Mouse (Mus musculus) embryonic facial prominence, embryonic 11.5 days (tissue): Measurements from ENCODE around the gene Tbc1d2. TPM values are rescaled to one million over a fixed set of nuclear protein-coding genes. Genes with fewer than 3 reads are reported as not detected.
"Not testable (repeated sequence)": the region's sequence is repeated elsewhere in the genome, so short reads cannot be mapped to it uniquely, and the experiment has no call there.

Source experiments
- ATAC-seq: fragments of 200-750 bp; cut with Nextera tagmentation; replicated peaks from 2 replicates; pipeline ENCODE4 v1.8.0; 2017; ENCODE audit warnings: low read depth; ENCODE audit not compliant: insufficient number of reproducible peaks, low FRiP score, low TSS enrichment
- DNase-seq: peaks from one replicate; pipeline ENCODE4 v3.0.0-alpha.2; 2015; ENCODE audit warnings: low spot score
- H3K27ac ChIP-seq: fragments of 300-500 bp; sonication (generic); replicated peaks from 2 replicates; pipeline ENCODE4 v1.5.1; 2014; ENCODE audit warnings: mild to moderate bottlenecking, low read depth, low read length, control low read depth
- H3K27me3 ChIP-seq: fragments of 300-500 bp; sonication (generic); 2 replicates; pipeline ENCODE4 v1.6.1; 2014; ENCODE audit warnings: mild to moderate bottlenecking, low read length, moderate library complexity, mixed read lengths; ENCODE audit not compliant: control insufficient read depth, insufficient read depth
- H3K36me3 ChIP-seq: fragments of 300-500 bp; sonication (generic); replicated peaks from 2 replicates; pipeline ENCODE4 v1.6.1; 2014; ENCODE audit warnings: low read depth, mild to moderate bottlenecking, low read length, moderate library complexity, mixed read lengths; ENCODE audit not compliant: control insufficient read depth, insufficient read depth
- H3K4me1 ChIP-seq: fragments of 300-500 bp; sonication (generic); 2 replicates; pipeline ENCODE4 v1.6.1; 2014; ENCODE audit warnings: low read length, mixed read lengths; ENCODE audit not compliant: control insufficient read depth, insufficient read depth
- H3K4me2 ChIP-seq: fragments of 300-500 bp; sonication (generic); 2 replicates; pipeline ENCODE4 v1.6.1; 2014; ENCODE audit warnings: low read depth, mild to moderate bottlenecking, control low read depth, low read length, moderate library complexity
- H3K4me3 ChIP-seq: fragments of 300-500 bp; sonication (generic); 2 replicates; pipeline ENCODE4 v1.5.1; 2014; ENCODE audit warnings: low read depth, low read length, control low read depth
- H3K9ac ChIP-seq: fragments of 300-500 bp; sonication (generic); replicated peaks from 2 replicates; pipeline ENCODE4 v1.6.1; 2014; ENCODE audit warnings: mild to moderate bottlenecking, control low read depth, low read length
- H3K9me3 ChIP-seq: fragments of 300-500 bp; sonication (generic); replicated peaks from 2 replicates; pipeline ENCODE4 v1.6.1; 2016; ENCODE audit warnings: mild to moderate bottlenecking, low read length, inconsistent platforms, mixed read lengths; ENCODE audit not compliant: control insufficient read depth
- WGBS: fragments of 180-500 bp; shearing (Covaris S2); extraction: QIAGEN DNeasy Blood & Tissue Kit; methylation state at CpG from one replicate; pipeline ENCODE4 v1.1.7; 2014; 5-methylcytosine and 5-hydroxymethylcytosine counted together
- polyA plus RNA-seq: library from polyadenylated mRNA; unstranded; fragments of >200 nt; fragmentation: Nextera tagmentation; extraction: Ambion mirVana; gene quantifications from 2 replicates; pipeline ENCODE4 v1.2.1, GENCODE M21; 2014

Gene Tbc1d2
- polyA plus RNA-seq, 1 experiment from 2014 or later, result 1.3 TPM

DNA sequence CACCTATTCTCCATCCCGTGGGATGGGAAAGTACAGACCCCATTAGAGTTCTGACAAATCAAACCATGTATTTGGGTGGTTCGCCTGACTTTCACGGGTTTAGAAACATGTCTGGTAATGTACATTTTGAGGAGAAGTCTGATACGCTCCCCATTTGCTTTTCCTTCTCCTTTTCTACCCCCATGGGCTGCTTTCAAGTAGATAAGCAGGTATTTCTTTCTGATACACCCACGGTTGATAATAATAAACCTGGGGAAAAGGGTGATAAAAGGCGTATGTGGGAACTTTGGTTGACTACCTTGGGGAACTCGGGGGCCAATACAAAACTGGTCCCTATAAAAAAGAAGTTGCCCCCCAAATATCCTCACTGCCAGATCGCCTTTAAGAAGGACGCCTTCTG is 68.0 kb downstream of the Tbc1d2 start:
- DNase-seq, H3K27me3 ChIP-seq, H3K36me3 ChIP-seq, H3K4me1 ChIP-seq, ATAC-seq, H3K4me2 ChIP-seq, H3K9me3 ChIP-seq, H3K9ac ChIP-seq, H3K27ac ChIP-seq, H3K4me3 ChIP-seq: not testable (repeated sequence)
- WGBS, result 84% methylated on average over 9 of the region's 9 CpGs

DNA sequence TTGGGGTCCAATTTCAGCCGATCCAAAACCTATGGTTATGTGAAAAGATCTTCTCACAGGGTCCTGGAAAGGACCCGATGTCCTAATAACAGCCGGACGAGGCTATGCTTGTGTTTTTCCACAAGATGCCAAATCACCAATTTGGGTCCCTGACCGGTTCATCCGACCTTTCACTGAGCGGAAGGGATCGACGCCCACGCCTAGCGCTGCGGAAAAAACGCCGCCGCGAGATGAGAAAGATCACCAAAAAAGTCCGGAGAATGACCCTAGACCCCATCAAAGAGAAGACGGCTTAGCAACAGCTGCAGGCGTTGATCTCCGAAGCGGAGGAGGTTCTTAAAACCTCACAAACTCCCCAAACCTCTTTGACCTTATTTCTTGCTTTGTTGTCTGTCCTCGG is 68.4 kb downstream of the Tbc1d2 start:
- not testable (repeated sequence) for DNase-seq, H3K4me3 ChIP-seq, H3K27me3 ChIP-seq, H3K4me2 ChIP-seq, H3K36me3 ChIP-seq, ATAC-seq, H3K9me3 ChIP-seq, H3K4me1 ChIP-seq, H3K9ac ChIP-seq, H3K27ac ChIP-seq
- 95% methylated on average over 22 of the region's 22 CpGs for WGBS

DNA sequence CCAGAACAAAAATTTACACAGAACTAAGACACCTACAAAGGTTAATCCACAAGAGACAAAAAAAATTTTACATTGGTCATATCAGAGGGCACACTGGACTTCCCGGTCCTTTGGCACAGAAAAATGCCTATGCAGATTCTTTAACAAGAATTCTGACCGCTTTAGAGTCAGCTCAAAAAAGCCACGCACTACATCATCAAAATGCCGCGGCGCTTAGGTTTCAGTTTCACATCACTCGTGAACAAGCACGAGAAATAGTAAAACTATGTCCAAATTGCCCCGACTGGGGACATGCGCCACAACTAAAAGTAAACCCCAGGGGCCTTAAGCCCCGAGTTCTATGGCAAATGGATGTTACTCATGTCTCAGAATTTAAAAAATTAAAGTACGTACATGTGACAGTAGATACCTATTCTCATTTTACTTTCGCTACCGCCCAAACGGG is 69.2 kb downstream of the Tbc1d2 start:
- H3K9ac ChIP-seq, H3K4me2 ChIP-seq, H3K4me1 ChIP-seq, H3K27me3 ChIP-seq, ATAC-seq, H3K27ac ChIP-seq, H3K36me3 ChIP-seq, H3K9me3 ChIP-seq, H3K4me3 ChIP-seq, DNase-seq: not testable (repeated sequence)
- 93% methylated on average over 15 of the region's 15 CpGs for WGBS

DNA sequence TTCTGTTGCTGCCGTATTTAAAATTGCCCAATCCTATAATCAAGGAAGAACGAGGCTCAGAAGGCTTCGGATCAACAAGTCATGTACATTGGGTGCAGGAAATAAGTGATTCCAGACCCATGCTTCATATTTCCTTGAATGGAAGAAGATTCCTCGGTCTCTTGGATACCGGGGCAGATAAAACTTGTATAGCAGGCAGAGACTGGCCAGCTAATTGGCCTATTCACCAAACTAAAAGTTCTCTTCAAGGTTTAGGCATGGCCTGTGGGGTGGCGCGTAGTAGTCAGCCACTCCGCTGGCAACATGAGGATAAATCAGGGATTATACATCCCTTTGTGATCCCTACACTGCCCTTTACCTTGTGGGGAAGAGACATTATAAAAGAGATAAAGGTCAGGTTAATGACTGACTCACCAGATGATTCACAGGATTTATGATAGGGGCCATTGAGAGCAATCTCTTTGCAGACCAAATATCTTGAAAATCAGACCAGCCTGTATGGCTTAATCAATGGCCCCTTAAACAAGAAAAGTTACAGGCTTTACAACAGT is 71.1 kb downstream of the Tbc1d2 start:
- 90% methylated on average over 8 of the region's 8 CpGs for WGBS
- H3K4me2 ChIP-seq, H3K27ac ChIP-seq, H3K4me3 ChIP-seq, ATAC-seq, H3K36me3 ChIP-seq, H3K27me3 ChIP-seq, H3K9ac ChIP-seq, H3K9me3 ChIP-seq, H3K4me1 ChIP-seq, DNase-seq: not testable (repeated sequence)

GRCm38 (mm10) chr4:46578228-46578627 is 71.8 kb downstream of the Tbc1d2 start:
- no peak overlapping the region for H3K4me3 ChIP-seq
- no peak overlapping the region for H3K4me2 ChIP-seq
- no peaks in the 10 kb centered on the region for H3K9me3 ChIP-seq
- ATAC-seq (no peak), DNase-seq (no peak)
- no peaks in the 10 kb centered on the region for H3K36me3 ChIP-seq
- no peaks in the 10 kb centered on the region for H3K27me3 ChIP-seq
- H3K9ac ChIP-seq, result no peak overlapping the region
- WGBS, result 63% methylated on average over 1 of the region's 1 CpGs
- H3K27ac ChIP-seq, result no peak overlapping the region
- H3K4me1 ChIP-seq, result no peaks in the 10 kb centered on the region

DNA sequence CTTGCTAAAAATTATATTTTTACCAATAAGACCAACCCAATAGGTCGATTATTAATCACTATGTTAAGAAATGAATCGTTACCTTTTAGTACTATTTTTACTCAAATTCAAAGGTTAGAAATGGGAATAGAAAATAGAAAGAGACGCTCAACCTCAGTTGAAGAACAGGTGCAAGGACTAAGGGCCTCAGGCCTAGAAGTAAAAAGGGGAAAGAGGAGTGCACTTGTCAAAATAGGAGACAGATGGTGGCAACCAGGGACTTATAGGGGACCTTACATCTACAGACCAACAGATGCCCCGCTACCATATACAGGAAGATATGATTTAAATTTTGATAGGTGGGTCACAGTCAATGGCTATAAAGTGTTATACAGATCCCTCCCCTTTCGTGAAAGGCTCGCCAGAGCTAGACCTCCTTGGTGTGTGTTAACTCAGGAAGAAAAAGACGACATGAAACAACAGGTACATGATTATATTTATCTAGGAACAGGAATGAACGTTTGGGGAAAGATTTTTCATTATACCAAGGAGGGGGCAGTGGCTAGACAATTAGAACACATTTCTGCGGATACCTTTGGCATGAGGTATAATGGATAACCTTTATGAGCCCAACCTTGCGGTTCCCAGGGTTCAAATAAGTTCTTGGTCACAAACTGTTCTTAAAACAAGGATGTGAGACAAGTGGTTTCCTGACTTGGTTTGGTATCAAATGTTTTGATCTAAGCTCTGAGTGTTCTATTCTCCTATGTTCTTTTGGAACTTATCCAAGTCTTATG is 74.3 kb downstream of the Tbc1d2 start:
- H3K4me1 ChIP-seq, H3K4me3 ChIP-seq, H3K27me3 ChIP-seq, DNase-seq, H3K27ac ChIP-seq, H3K36me3 ChIP-seq, H3K4me2 ChIP-seq, ATAC-seq, H3K9me3 ChIP-seq, H3K9ac ChIP-seq: not testable (repeated sequence)
- WGBS, result 84% methylated on average over 6 of the region's 10 CpGs

GRCm38 (mm10) chr4:46574841-46575240 is 75.2 kb downstream of the Tbc1d2 start:
- H3K27me3 ChIP-seq, result no peaks in the 10 kb centered on the region
- no peak overlapping the region for H3K9ac ChIP-seq
- no peak overlapping the region for H3K27ac ChIP-seq
- DNase-seq (no peak), ATAC-seq (no peak)
- WGBS, result 81% methylated on average over 10 of the region's 12 CpGs
- H3K4me2 ChIP-seq, result no peak overlapping the region
- H3K9me3 ChIP-seq, result no peaks in the 10 kb centered on the region
- no peaks in the 10 kb centered on the region for H3K36me3 ChIP-seq
- H3K4me1 ChIP-seq, result no peaks in the 10 kb centered on the region
- no peak overlapping the region for H3K4me3 ChIP-seq

- WGBS, result 50% methylated on average over 9 of the region's 9 CpGs
These were observed 75.8 kb downstream of the Tbc1d2 start for GRCm38 (mm10) chr4:46574024-46574753.

More at GRCm38 (mm10) chr4:46574024-46574753, 75.8 kb downstream of the Tbc1d2 start:
- no peak for ATAC-seq
- no peaks in the 10 kb centered on the region for H3K27me3 ChIP-seq
- H3K27ac ChIP-seq, result no peak overlapping the region
- H3K4me2 ChIP-seq, result no peak overlapping the region
- no peaks in the 10 kb centered on the region for H3K36me3 ChIP-seq
- H3K4me1 ChIP-seq, result no peaks in the 10 kb centered on the region
- H3K4me3 ChIP-seq, result no peak overlapping the region
- no peak for DNase-seq
- no peaks in the 10 kb centered on the region for H3K9me3 ChIP-seq
- H3K9ac ChIP-seq, result no peak overlapping the region
